Mouse (Mus musculus) heart, adult 2 months (tissue): ENCODE measurements at regions not wholly inside any gene's neighbourhood (a gene's known extent, or its start where the extent isn't known, plus 50 kb on each side); places are given as distances from the start of the nearest gene placed in this dataset.

Experiments used
- CTCF ChIP-seq: fragments of 200-600 bp; IDR thresholded peaks from 2 replicates; pipeline ENCODE4 v1.8.1; 2022; ENCODE audit warnings: antibody characterized with exemption, mild to moderate bottlenecking, moderate library complexity
- EP300 ChIP-seq: fragments of 200-500 bp; IDR thresholded peaks from 2 replicates; pipeline ENCODE4 v1.6.1; 2011; ENCODE audit warnings: low read depth, low read length, control low read depth; ENCODE audit not compliant: insufficient read depth
- POLR2A ChIP-seq: fragments of 200-500 bp; IDR thresholded peaks from 2 replicates; pipeline ENCODE4 v1.6.1; 2011; ENCODE audit warnings: mild to moderate bottlenecking, low read depth, low read length, control low read depth; ENCODE audit not compliant: insufficient read depth

GRCm38 (mm10) chr9:23171361-23171760 lies 51.5 kb upstream of the Bmper start:
- no peak for TF ChIP-seq POLR2A
- no peak for TF ChIP-seq CTCF
- TF ChIP-seq EP300, result no peak
